Mouse (Mus musculus) neural tube, embryonic 15.5 days (tissue): ENCODE data around the gene Ctdnep1. TPM values are rescaled to one million over a fixed set of nuclear protein-coding genes. Genes with fewer than 3 reads are reported as not detected.
A peak's percentile ranks its signal among the peaks of the same experiment; 100 is the strongest.

Experiments used
- microRNA counts: library from miRNA; unstranded; fragments of <30 nt; microRNA quantifications from one replicate; lab custom pipeline; 2016
- microRNA-seq: library from miRNA; unstranded; fragments of <30 nt; microRNA quantifications from one replicate; pipeline ENCODE4, GENCODE M21; 2017
- polyA plus RNA-seq: library from polyadenylated mRNA; unstranded; fragments of >200 nt; fragmentation: Nextera tagmentation; extraction: Ambion mirVana; gene quantifications from 2 replicates; pipeline ENCODE4 v1.2.1, GENCODE M21; 2015

Ctdnep1 gene
- polyA plus RNA-seq, 1 experiment from 2014 or later, result 27.2 TPM

MicroRNAs encoded within 50 kb of the gene (microRNA counts, 519-probe panel; counts per million panel counts)
- microRNA mmu-miR-324-3p (lab: Ali Mortazavi, UCI) (not detected), microRNA mmu-miR-324-5p (lab: Ali Mortazavi, UCI) (2,896 counts per million, percentile 69 among the panel's probes with 10 or more counts)

Small RNA genes lying within 50 kb of the gene (microRNA-seq; reads per million reads assigned to microRNA genes)
- not detected for gene Gm44349
- gene Mir324, result 2,016 reads per million, percentile 85 among the genes with 10 or more reads in this experiment

Other genes starting within 250 kb of the Ctdnep1 start
- 13.2 and 18.7 TPM in 2 replicates for gene Polr2a, start 222.5 kb upstream of the Ctdnep1 start, polyA plus RNA-seq
- 0.19 TPM in 1 of 2 replicates, not detected in the other for gene Slc35g3, start 219.2 kb upstream of the Ctdnep1 start, polyA plus RNA-seq
- 4.7 and 5.3 TPM in 2 replicates for gene Zbtb4, start 215.2 kb upstream of the Ctdnep1 start, polyA plus RNA-seq
- 2.1 and 3.0 TPM in 2 replicates for gene Chrnb1, start 185.2 kb upstream of the Ctdnep1 start, polyA plus RNA-seq
- 8.5 and 8.7 TPM in 2 replicates for gene Fgf11, start 179.3 kb upstream of the Ctdnep1 start, polyA plus RNA-seq
- gene Tmem102, start 175.5 kb upstream of the Ctdnep1 start, polyA plus RNA-seq, result 1.1 and 4.2 TPM in 2 replicates
- not detected in 2 replicates for gene Gm39566, start 165.9 kb upstream of the Ctdnep1 start, polyA plus RNA-seq
- not detected in 2 replicates for gene Spem2, start 162.7 kb upstream of the Ctdnep1 start, polyA plus RNA-seq
- 0.29 and 0.34 TPM in 2 replicates for gene Spem1, start 159.0 kb upstream of the Ctdnep1 start, polyA plus RNA-seq
- 19.4 and 21.4 TPM in 2 replicates for gene Nlgn2, start 143.4 kb upstream of the Ctdnep1 start, polyA plus RNA-seq
- gene Tmem256, start 142.6 kb upstream of the Ctdnep1 start, polyA plus RNA-seq, result 368 and 430 TPM in 2 replicates
- 44.3 and 53.1 TPM in 2 replicates for gene Plscr3, start 134.8 kb upstream of the Ctdnep1 start, polyA plus RNA-seq
- 0.19 and 1.9 TPM in 2 replicates for gene Tnk1, start 122.4 kb upstream of the Ctdnep1 start, polyA plus RNA-seq
- gene Tmem95, start 103.1 kb upstream of the Ctdnep1 start, polyA plus RNA-seq, result not detected in 2 replicates
- 2.1 and 3.2 TPM in 2 replicates for gene Kctd11, start 99.8 kb upstream of the Ctdnep1 start, polyA plus RNA-seq
- gene Acap1, start 85.6 kb upstream of the Ctdnep1 start, polyA plus RNA-seq, result 0.40 and 16.3 TPM in 2 replicates
- 6.3 and 6.5 TPM in 2 replicates for gene 2810408A11Rik, start 80.2 kb upstream of the Ctdnep1 start, polyA plus RNA-seq
- 15.7 and 17.0 TPM in 2 replicates for gene Neurl4, start 80.1 kb upstream of the Ctdnep1 start, polyA plus RNA-seq
- gene Gps2, start 67.3 kb upstream of the Ctdnep1 start, polyA plus RNA-seq, result 63.1 and 64.7 TPM in 2 replicates
- 1,034 and 1,270 TPM in 2 replicates for gene Eif5a, start 59.2 kb upstream of the Ctdnep1 start, polyA plus RNA-seq
- 5.0 and 6.3 TPM in 2 replicates for gene Ybx2, start 45.4 kb upstream of the Ctdnep1 start, polyA plus RNA-seq
- 4.4 and 8.5 TPM in 2 replicates for gene Slc2a4, start 33.0 kb upstream of the Ctdnep1 start, polyA plus RNA-seq
- 0.33 and 64.8 TPM in 2 replicates for gene Cldn7, start 16.4 kb upstream of the Ctdnep1 start, polyA plus RNA-seq
- gene Elp5, start 1.4 kb downstream of the Ctdnep1 start, polyA plus RNA-seq, result 159 and 167 TPM in 2 replicates
- gene Gabarap, start 10.0 kb downstream of the Ctdnep1 start, polyA plus RNA-seq, result 549 and 565 TPM in 2 replicates
- gene Phf23, start 14.6 kb downstream of the Ctdnep1 start, polyA plus RNA-seq, result 53.5 and 57.8 TPM in 2 replicates
- gene Dvl2, start 19.4 kb downstream of the Ctdnep1 start, polyA plus RNA-seq, result 22.6 and 25.1 TPM in 2 replicates
- gene Acadvl, start 34.3 kb downstream of the Ctdnep1 start, polyA plus RNA-seq, result 61.7 and 65.7 TPM in 2 replicates
- 20.1 and 24.7 TPM in 2 replicates for gene Dlg4, start 35.8 kb downstream of the Ctdnep1 start, polyA plus RNA-seq
- gene Asgr1, start 72.9 kb downstream of the Ctdnep1 start, polyA plus RNA-seq, result 1.7 and 2.1 TPM in 2 replicates
- 0.18 TPM in 1 of 2 replicates, not detected in the other for gene Asgr2, start 111.5 kb downstream of the Ctdnep1 start, polyA plus RNA-seq
- gene Mgl2, start 149.2 kb downstream of the Ctdnep1 start, polyA plus RNA-seq, result 0.38 and 0.55 TPM in 2 replicates
- 0.37 and 1.1 TPM in 2 replicates for gene Clec10a, start 175.0 kb downstream of the Ctdnep1 start, polyA plus RNA-seq
- 6.3 and 7.3 TPM in 2 replicates for gene Slc16a11, start 231.6 kb downstream of the Ctdnep1 start, polyA plus RNA-seq
- 12.4 and 14.3 TPM in 2 replicates for gene Slc16a13, start 239.9 kb downstream of the Ctdnep1 start, polyA plus RNA-seq
- 5.2 and 6.6 TPM in 2 replicates for gene Bcl6b, start 248.6 kb downstream of the Ctdnep1 start, polyA plus RNA-seq